Mouse (Mus musculus): ENCODE measurements at regions not wholly inside any gene's neighbourhood (a gene's known extent, or its start where the extent isn't known, plus 50 kb on each side); places are given as distances from the start of the nearest gene placed in this dataset.

DNA sequence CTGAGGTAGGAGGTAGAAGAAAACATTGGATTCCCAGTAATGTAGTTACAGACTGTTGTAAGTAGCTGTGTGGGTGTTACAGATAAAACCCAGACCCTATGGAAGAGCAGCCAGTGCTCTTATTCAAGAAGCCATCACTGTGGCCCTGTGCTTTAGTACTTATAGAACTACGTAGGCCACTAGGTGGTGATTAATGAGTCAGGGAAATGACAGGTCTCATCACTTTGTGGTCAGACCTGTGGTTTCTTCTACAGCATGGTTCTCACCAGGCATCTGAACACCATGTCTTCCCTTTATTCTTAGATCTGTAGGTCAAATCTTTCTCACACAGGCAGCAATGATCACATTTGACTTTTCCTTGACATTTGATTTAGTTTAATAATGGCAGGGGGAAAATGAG is 642.7 kb upstream of the Agtr1b start:
- TF ChIP-seq EP300 (optimal IDR thresholded peaks at IDR 0.05) (no peak), CTCF (IDR thresholded peaks at IDR 0.05; ENCODE audit: low read depth) (no peak)

All from stomach, postnatal 0 days (tissue).